Mouse (Mus musculus) megakaryocyte, embryonic 14.5 days (primary cell): ENCODE results near the gene Gm44511.
"Not testable (repeated sequence)": the region's sequence is repeated elsewhere in the genome, so short reads cannot be mapped to it uniquely, and the experiment has no call there.

Source experiments
- FLI1 ChIP-seq: IDR thresholded peaks from 2 replicates; pipeline ENCODE4 v1.6.1; 2012; ENCODE audit warnings: low read length, inconsistent platforms, mixed read lengths
- GATA1 ChIP-seq: IDR thresholded peaks from 3 replicates; pipeline ENCODE4 v1.6.1; 2012; ENCODE audit warnings: mixed read lengths, low read length, inconsistent platforms, borderline replicate concordance

DNA sequence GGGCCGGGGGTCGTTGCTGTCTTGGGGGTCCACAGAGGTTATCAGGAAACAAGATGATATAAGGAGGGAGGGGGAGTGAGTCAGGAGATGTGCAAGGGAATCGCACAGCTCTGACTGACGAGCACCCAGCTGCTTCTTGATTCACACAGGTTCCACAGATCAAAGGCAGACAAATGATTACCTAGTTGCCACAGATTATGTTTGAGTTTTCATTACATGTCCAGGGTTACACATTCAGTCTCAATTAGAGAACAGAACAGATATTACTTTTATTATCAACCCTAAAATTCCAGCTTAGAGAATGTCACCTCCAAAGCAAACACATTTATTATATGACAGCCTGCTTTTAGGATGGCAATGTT lies 70.7 kb downstream of the Gm44511 start:
- TF ChIP-seq GATA1, FLI1: not testable (repeated sequence)
